Mouse (Mus musculus) sigmoid colon, adult 10 weeks (tissue): Measurements from ENCODE around the gene Gm8356. TPM values are rescaled to one million over a fixed set of nuclear protein-coding genes. Genes with fewer than 3 reads are reported as not detected.

ENCODE experiments used
- polyA plus RNA-seq: library from polyadenylated mRNA; stranded (reverse); fragments of 350-450 nt; fragmentation: Illumina TruSeq; extraction: RNeasy Lipid Tissue Mini Kit (QIAGEN cat#74804); gene quantifications from one replicate; pipeline ENCODE4 v1.2.3, GENCODE M21; 2014; ENCODE audit warnings: low read depth, low replicate concordance

Gm8356 gene
- not detected for polyA plus RNA-seq

DNA sequence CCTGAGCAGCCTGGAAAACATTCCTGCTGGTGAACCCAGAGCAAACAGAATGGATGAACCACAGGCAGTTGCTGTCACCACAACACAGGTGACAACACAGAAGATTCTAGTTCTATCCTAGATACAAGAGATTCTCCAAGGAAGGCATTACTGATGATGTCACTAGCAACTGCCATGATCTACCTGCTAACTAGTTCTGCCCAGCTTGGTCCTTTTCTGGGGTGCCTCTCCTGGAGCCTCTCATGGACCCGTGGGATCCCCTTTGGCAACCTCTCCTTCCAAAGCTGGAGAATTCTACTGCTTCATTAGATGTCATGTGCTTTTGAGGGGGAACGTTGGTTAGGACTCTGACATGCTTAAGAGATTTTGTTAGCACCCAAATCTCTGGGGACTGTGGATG lies at the start of gene Gm8356:
Gm8356 (minus strand) TSS at position 101 of the 400 bp plus-strand sequence.

Other genes starting within 250 kb of the Gm8356 start
- gene Gm21103, start 232.4 kb downstream of the Gm8356 start, polyA plus RNA-seq: not detected
- gene Gm3618, start 193.6 kb downstream of the Gm8356 start, polyA plus RNA-seq: not detected
- gene Gm16440, start 147.0 kb downstream of the Gm8356 start, polyA plus RNA-seq: not detected
- not detected for gene Gm3591, start 124.8 kb downstream of the Gm8356 start, polyA plus RNA-seq
- not detected for gene Gm3594, start 92.7 kb downstream of the Gm8356 start, polyA plus RNA-seq
- gene Gm3629, start 53.3 kb upstream of the Gm8356 start, polyA plus RNA-seq: 0.28 TPM
- not detected for gene Gm3460, start 85.1 kb upstream of the Gm8356 start, polyA plus RNA-seq
- not detected for gene Gm10251, start 146.9 kb upstream of the Gm8356 start, polyA plus RNA-seq
- gene Gm8050, start 183.0 kb upstream of the Gm8356 start, polyA plus RNA-seq: not detected
- 7.3 TPM for gene Gm3636, start 205.0 kb upstream of the Gm8356 start, polyA plus RNA-seq
- not detected for gene Gm8362, start 237.1 kb upstream of the Gm8356 start, polyA plus RNA-seq